Mouse (Mus musculus) bone marrow macrophage, adult 2 months (primary cell): Measurements from ENCODE around the gene Tuba1b.

Experiments used
- CTCF ChIP-seq: IDR thresholded peaks from 2 replicates; pipeline ENCODE4 v1.5.1; 2012; ENCODE audit warnings: low read depth, mild to moderate bottlenecking, low read length, moderate library complexity
- POLR2A ChIP-seq: IDR thresholded peaks from 2 replicates; pipeline ENCODE4 v1.6.1; 2012; ENCODE audit warnings: mild to moderate bottlenecking, low read depth, low read length, borderline replicate concordance

DNA sequence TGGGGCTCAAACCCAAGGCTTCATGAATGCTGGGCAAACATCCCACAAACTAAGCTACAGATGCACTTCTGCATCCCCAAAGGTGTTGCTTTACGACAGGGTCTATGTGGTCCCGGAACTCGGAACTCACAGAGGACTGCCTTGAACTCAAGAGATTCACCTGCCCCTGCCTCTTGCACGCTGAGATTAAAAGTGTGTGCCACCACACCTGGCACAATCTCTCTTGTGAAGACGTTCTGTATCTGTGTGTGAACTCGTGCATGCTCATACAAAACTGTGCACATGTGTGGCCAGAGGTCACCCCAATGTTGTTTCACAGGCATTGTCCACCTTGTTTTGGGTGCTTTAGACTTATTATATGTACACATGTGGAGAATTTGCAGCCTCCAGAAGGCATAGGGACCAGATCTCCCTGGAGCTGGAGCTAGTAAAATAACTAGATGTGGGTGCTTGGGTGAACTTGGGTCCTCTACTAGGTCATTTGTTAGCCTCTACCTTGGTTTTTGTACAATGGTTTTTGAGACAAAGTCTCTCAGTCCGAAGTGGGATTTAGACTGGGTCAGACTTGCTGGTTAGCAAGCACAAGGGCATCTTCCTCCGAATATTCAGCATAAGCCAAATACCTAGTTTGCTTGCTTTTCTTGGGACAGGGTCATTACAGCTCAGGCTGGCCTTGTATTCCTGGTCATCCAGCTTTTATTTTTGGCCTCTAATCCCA lies 4.2 kb downstream of the Tuba1b start:
- no peak for TF ChIP-seq CTCF
- no peak for TF ChIP-seq POLR2A
